Mouse (Mus musculus) midbrain, embryonic 11.5 days (tissue): ENCODE data around the gene Zc3h18. TPM values are rescaled to one million over a fixed set of nuclear protein-coding genes. Genes with fewer than 3 reads are reported as not detected.

Experiments
- ATAC-seq: fragments of 200-750 bp; cut with Nextera tagmentation; 2 replicates; pipeline ENCODE4 v1.8.0; 2017; ENCODE audit warnings: moderate TSS enrichment, moderate library complexity; ENCODE audit not compliant: low FRiP score
- DNase-seq: peaks from one replicate; pipeline ENCODE4 v3.0.0; 2015; ENCODE audit warnings: low spot score; ENCODE audit errors: missing footprints
- H3K27ac ChIP-seq: fragments of 300-500 bp; sonication (generic); 2 replicates; pipeline ENCODE4 v1.5.1; 2014; ENCODE audit warnings: low read depth, low read length
- H3K27me3 ChIP-seq: fragments of 300-500 bp; sonication (generic); 2 replicates; pipeline ENCODE4 v1.6.1; 2014; ENCODE audit warnings: mild to moderate bottlenecking, low read length, moderate library complexity, mixed read lengths; ENCODE audit not compliant: control insufficient read depth, insufficient read depth
- H3K36me3 ChIP-seq: fragments of 300-500 bp; sonication (generic); 2 replicates; pipeline ENCODE4 v1.6.1; 2014; ENCODE audit warnings: mild to moderate bottlenecking, low read length, moderate library complexity, mixed read lengths; ENCODE audit not compliant: control insufficient read depth, insufficient read depth
- H3K4me1 ChIP-seq: fragments of 300-500 bp; sonication (generic); 2 replicates; pipeline ENCODE4 v1.6.1; 2014; ENCODE audit warnings: low read length; ENCODE audit not compliant: control insufficient read depth, insufficient read depth
- H3K4me2 ChIP-seq: fragments of 300-500 bp; sonication (generic); 2 replicates; pipeline ENCODE4 v1.6.1; 2014; ENCODE audit warnings: mild to moderate bottlenecking, moderate library complexity
- H3K4me3 ChIP-seq: fragments of 300-500 bp; sonication (generic); 2 replicates; pipeline ENCODE4 v1.5.1; 2014; ENCODE audit warnings: low read depth, low read length
- H3K9ac ChIP-seq: fragments of 300-500 bp; sonication (generic); 2 replicates; pipeline ENCODE4 v1.6.1; 2014; ENCODE audit warnings: low read length
- H3K9me3 ChIP-seq: fragments of 300-500 bp; sonication (generic); 2 replicates; pipeline ENCODE4 v1.6.1; 2016; ENCODE audit warnings: low read length; ENCODE audit not compliant: control insufficient read depth
- WGBS: fragments of 180-500 bp; shearing (Covaris S2); extraction: QIAGEN DNeasy Blood & Tissue Kit; methylation state at CpG from one replicate; pipeline ENCODE4 v1.1.7; 2014; 5-methylcytosine and 5-hydroxymethylcytosine counted together
- polyA plus RNA-seq: library from polyadenylated mRNA; unstranded; fragments of >200 nt; fragmentation: Nextera tagmentation; extraction: Ambion mirVana; gene quantifications from 2 replicates; pipeline ENCODE4 v1.2.1, GENCODE M21; 2014

Zc3h18 gene
- polyA plus RNA-seq, 1 experiment from 2014 or later, result 43.7 TPM

- Histone ChIP-seq H3K4me2 (no peak overlapping the region), H3K4me3 (no peak overlapping the region), H3K27me3 (no peaks in the 10 kb centered on the region), H3K9ac (no peak overlapping the region), H3K4me1 (peaks cover 14% of the 10 kb centered on the region), H3K36me3 (no peaks in the 10 kb centered on the region; the same call in 1 of the 2 replicates), H3K27ac (no peak overlapping the region), H3K9me3 (no peaks in the 10 kb centered on the region)
- DNase-seq, result no peak
- 88% methylated on average over 9 of the region's 9 CpGs for WGBS
- ATAC-seq, result no peak
Observed at GRCm38 (mm10) chr8:122428163-122428562, 51.8 kb downstream of the Zc3h18 start.

DNA sequence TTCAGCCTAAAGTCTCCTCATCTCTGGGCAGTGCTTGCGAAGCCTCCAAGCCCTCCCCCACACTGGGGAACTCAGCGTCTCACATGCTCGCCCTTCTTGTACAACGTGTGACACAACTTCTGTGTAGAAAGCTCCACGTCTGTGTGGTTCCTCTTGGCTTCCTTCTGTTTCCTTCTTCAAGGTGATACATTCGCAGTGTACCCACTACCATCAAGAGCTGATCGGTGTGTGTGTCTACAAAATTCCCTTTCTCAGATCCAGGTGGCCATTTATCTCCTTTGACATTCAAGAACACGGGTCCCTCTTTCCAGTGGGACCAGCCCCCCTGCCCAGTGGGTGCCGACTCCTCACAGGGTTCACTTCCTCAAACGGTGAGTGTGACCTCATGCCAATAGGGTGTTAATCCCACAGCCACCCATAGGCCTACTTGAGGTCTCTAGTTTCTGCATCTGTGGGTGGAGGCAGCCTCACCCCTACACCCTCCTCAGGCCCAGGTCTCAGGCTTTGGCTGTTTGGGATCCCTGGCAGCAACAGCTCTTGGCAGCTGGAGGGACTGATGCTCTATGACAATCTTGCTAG is 53.7 kb downstream of the Zc3h18 start:
- WGBS, result 86% methylated on average over 10 of the region's 10 CpGs
- no peak overlapping the region for H3K4me2 ChIP-seq
- no peak for ATAC-seq

DNA sequence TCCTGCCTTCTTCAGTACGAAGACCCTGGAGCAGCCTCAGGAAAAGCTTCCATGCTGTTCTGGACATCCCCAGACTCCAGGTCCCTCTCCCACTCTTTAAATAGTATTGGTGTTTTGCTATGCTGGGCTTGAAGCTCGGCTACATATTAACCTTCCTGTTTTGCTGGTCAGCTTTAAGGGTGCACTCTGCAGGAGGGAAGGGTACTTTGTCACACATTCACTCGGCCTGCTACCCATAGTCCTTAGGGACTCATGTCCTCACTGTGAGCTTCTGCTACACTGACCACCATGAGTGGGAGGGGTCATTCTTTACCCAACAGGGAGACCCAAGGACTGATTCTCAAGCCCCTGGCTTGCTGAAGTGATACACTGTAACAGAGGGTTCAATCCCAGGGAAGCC is 54.2 kb downstream of the Zc3h18 start:
- Histone ChIP-seq H3K9me3 (no peaks in the 10 kb centered on the region), H3K4me2 (no peak overlapping the region), H3K36me3 (peaks cover 6% of the 10 kb centered on the region), H3K27ac (no peak overlapping the region), H3K9ac (no peak overlapping the region), H3K4me3 (no peak overlapping the region), H3K27me3 (no peaks in the 10 kb centered on the region), H3K4me1 (peaks cover 14% of the 10 kb centered on the region)
- ATAC-seq (no peak), DNase-seq (no peak)
- WGBS, result 85% methylated on average over 3 of the region's 3 CpGs

More for the DNA sequence above, 53.7 kb downstream of the Zc3h18 start:
- no peak for DNase-seq
- no peak overlapping the region for H3K9ac ChIP-seq
- peaks cover 6% of the 10 kb centered on the region for H3K36me3 ChIP-seq
- no peaks in the 10 kb centered on the region for H3K27me3 ChIP-seq
- H3K27ac ChIP-seq, result no peak overlapping the region
- H3K4me1 ChIP-seq, result peaks cover 14% of the 10 kb centered on the region
- H3K9me3 ChIP-seq, result no peaks in the 10 kb centered on the region
- no peak overlapping the region for H3K4me3 ChIP-seq

DNA sequence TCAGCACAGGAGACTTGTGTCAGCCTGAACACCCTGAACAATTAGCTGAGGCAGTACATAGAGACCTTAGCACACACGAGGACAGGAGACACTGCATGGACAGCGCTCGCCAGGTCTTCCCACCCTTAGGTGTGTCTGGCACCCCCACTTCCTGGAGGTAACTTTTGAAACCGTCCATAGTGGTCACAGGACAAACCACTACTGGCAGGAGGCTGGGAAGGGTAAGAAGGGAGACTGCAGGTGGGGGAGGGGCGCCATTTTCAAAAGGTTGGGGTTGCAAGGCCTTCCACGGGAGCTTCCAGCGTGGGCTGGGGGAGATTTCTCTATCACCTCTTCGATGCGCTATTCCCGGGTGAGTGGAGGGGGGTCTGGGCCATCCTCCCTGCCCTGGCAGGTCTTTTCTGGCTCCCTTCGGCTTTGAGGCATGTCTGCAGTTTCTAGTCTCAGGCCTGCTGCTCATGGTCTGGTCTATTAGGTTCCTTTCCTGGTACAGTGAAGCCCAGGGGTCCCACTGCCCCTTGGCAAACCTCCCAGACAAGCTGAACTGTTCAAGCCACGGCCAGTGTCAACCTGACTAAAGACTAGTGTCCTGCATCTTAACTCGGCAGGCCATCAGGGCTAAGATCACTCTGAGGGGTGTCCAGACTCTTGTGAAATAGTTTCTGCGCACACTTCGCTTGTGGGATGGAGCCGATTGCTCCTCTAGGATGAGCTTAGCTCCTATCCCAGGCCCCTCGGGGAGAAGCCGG is 55.5 kb downstream of the Zc3h18 start:
- Histone ChIP-seq H3K4me3 (peak overlapping the region; percentile 42), H3K4me2 (peak overlapping the region; percentile 75), H3K27ac (no peak overlapping the region), H3K9ac (peak overlapping the region; percentile 73), H3K36me3 (peaks cover 11% of the 10 kb centered on the region), H3K9me3 (no peaks in the 10 kb centered on the region), H3K4me1 (peaks cover 14% of the 10 kb centered on the region), H3K27me3 (no peaks in the 10 kb centered on the region)
- DNase-seq (peak; percentile 90), ATAC-seq (peak; percentile 19; the same call in 1 of the 2 replicates)
- 41% methylated on average over 18 of the region's 18 CpGs for WGBS

GRCm38 (mm10) chr8:122432443-122433268 is 56.2 kb downstream of the Zc3h18 start, which contains the start of gene Cyba:
Gene Cyba, minus strand, starts transcription at chr8:122432930.
- peaks cover 11% of the 10 kb centered on the region for H3K36me3 ChIP-seq
- peak; percentile 79 for ATAC-seq
- peak; percentile 91 for DNase-seq
- WGBS, result 5% methylated on average over 45 of the region's 45 CpGs
- H3K4me1 ChIP-seq, result peaks cover 14% of the 10 kb centered on the region
- H3K4me3 ChIP-seq, result peak within 1 kb of the TSS; percentile 42
- peak within 1 kb of the TSS; percentile 75 for H3K4me2 ChIP-seq
- H3K27me3 ChIP-seq, result no peaks in the 10 kb centered on the region
- H3K9me3 ChIP-seq, result no peaks in the 10 kb centered on the region
- peak within 1 kb of the TSS; percentile 73 for H3K9ac ChIP-seq
- no peak within 1 kb of the TSS for H3K27ac ChIP-seq

- Histone ChIP-seq H3K4me3 (no peak overlapping the region), H3K4me2 (no peak overlapping the region), H3K36me3 (peaks cover 11% of the 10 kb centered on the region), H3K9ac (no peak overlapping the region), H3K9me3 (no peaks in the 10 kb centered on the region), H3K4me1 (peaks cover 14% of the 10 kb centered on the region), H3K27ac (no peak overlapping the region), H3K27me3 (no peaks in the 10 kb centered on the region)
- ATAC-seq, result peak; percentile 43
- 71% methylated on average over 11 of the region's 11 CpGs for WGBS
- DNase-seq, result no peak
Observed at GRCm38 (mm10) chr8:122433269-122433905, 57.0 kb downstream of the Zc3h18 start.

DNA sequence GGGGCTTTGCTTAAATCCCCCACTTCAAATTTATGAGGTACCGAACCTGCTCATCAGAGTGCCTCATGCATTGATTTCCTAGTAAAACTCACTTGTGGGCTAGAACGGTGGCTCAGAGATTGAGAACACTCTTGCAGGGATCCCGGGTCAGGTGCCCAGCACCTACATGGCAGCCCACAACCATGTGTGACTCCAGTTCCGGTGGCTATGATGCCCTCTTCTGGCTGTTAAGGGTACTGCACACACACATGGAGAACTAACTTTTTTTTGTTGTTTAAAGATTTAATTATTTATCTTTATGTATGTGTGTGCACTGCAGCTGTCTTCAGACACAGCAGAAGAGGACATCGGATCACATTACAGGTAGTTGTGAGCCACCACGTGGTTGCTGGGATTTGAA is 59.0 kb downstream of the Zc3h18 start:
- Histone ChIP-seq H3K4me3 (no peak overlapping the region), H3K27ac (no peak overlapping the region), H3K27me3 (no peaks in the 10 kb centered on the region), H3K4me2 (no peak overlapping the region), H3K36me3 (peaks cover 17% of the 10 kb centered on the region), H3K4me1 (peaks cover 14% of the 10 kb centered on the region), H3K9ac (no peak overlapping the region), H3K9me3 (no peaks in the 10 kb centered on the region)
- no peak for ATAC-seq
- 91% methylated on average over 6 of the region's 6 CpGs for WGBS
- no peak for DNase-seq

GRCm38 (mm10) chr8:122436146-122436545 is 59.7 kb downstream of the Zc3h18 start:
- Histone ChIP-seq H3K36me3 (peaks cover 17% of the 10 kb centered on the region), H3K4me3 (no peak overlapping the region), H3K4me1 (peaks cover 14% of the 10 kb centered on the region), H3K27ac (no peak overlapping the region), H3K9me3 (no peaks in the 10 kb centered on the region), H3K27me3 (no peaks in the 10 kb centered on the region), H3K4me2 (no peak overlapping the region), H3K9ac (no peak overlapping the region)
- WGBS, result 97% methylated on average over 9 of the region's 9 CpGs
- DNase-seq (no peak), ATAC-seq (no peak)
